Mouse (Mus musculus) liver, postnatal 0 days (tissue): ENCODE results near the gene Zdhhc14.

Source experiments
- CTCF ChIP-seq: sonication (generic); IDR thresholded peaks from 2 replicates; pipeline ENCODE4 v1.5.1; 2016; ENCODE audit warnings: antibody characterized with exemption, low read depth
- EP300 ChIP-seq: IDR thresholded peaks from 2 replicates; pipeline ENCODE4 v1.6.1; 2016; ENCODE audit warnings: antibody characterized with exemption, low read depth, mild to moderate bottlenecking

GRCm38 (mm10) chr17:5548546-5548945 lies 56.2 kb downstream of the Zdhhc14 start:
- TF ChIP-seq CTCF: no peak
- TF ChIP-seq EP300: no peak
